Mouse (Mus musculus) limb, embryonic 15.5 days (tissue): ENCODE measurements at regions not wholly inside any gene's neighbourhood (a gene's known extent, or its start where the extent isn't known, plus 50 kb on each side); places are given as distances from the start of the nearest gene placed in this dataset.

Experiments
- ATAC-seq: fragments of 200-750 bp; cut with Nextera tagmentation; 2 replicates; pipeline ENCODE4 v1.8.0; 2017; ENCODE audit warnings: low read depth, moderate TSS enrichment; ENCODE audit not compliant: insufficient number of reproducible peaks, low FRiP score, low TSS enrichment
- H3K27ac ChIP-seq: fragments of 300-500 bp; sonication (generic); 2 replicates; pipeline ENCODE4 v1.5.1; 2015; ENCODE audit warnings: moderate library complexity, mild to moderate bottlenecking, inconsistent platforms
- H3K27me3 ChIP-seq: fragments of 300-500 bp; sonication (generic); 2 replicates; pipeline ENCODE4 v1.6.1; 2015; ENCODE audit warnings: inconsistent platforms
- H3K36me3 ChIP-seq: fragments of 300-500 bp; sonication (generic); 2 replicates; pipeline ENCODE4 v1.6.1; 2015; ENCODE audit warnings: inconsistent platforms
- H3K4me1 ChIP-seq: fragments of 300-500 bp; sonication (generic); 2 replicates; pipeline ENCODE4 v1.6.1; 2015; ENCODE audit warnings: inconsistent platforms
- H3K4me2 ChIP-seq: fragments of 300-500 bp; sonication (generic); 2 replicates; pipeline ENCODE4 v1.6.1; 2015; ENCODE audit warnings: mild to moderate bottlenecking, inconsistent platforms
- H3K4me3 ChIP-seq: fragments of 300-500 bp; sonication (generic); 2 replicates; pipeline ENCODE4 v1.5.1; 2015; ENCODE audit warnings: mild to moderate bottlenecking, inconsistent platforms
- H3K9ac ChIP-seq: fragments of 300-500 bp; sonication (generic); 2 replicates; pipeline ENCODE4 v1.6.1; 2015; ENCODE audit warnings: inconsistent platforms
- H3K9me3 ChIP-seq: fragments of 300-500 bp; sonication (generic); 2 replicates; pipeline ENCODE4 v1.6.1; 2016; ENCODE audit warnings: inconsistent platforms
- WGBS: fragments of 180-500 bp; shearing (Covaris S2); methylation state at CpG from one replicate; pipeline ENCODE4 v1.1.7; 2015; 5-methylcytosine and 5-hydroxymethylcytosine counted together

DNA sequence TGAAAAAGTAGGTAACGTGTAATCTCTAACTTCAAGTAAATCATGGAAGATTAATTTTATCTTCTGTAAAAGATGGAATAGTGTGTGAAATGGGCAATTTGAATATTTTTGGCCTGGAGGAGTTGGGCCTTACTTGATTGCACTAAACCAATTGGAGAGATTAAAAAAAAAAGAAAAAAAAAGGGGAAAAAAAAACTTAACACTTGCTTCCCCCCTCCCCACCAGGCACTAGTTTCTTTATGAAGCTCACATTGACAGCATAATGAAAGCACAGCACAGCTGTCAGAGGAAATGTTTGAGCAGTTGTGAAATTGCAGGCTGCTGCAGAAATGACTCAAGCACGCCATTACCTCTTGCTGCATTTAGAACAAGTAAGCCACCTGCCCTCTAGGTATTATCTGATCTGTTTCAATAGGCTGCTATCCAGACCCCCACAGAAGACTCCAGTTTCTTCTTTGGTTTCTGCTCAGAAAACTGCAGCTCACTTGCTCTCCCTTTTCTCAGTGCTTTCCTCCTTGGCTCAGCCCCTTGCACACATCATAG lies 297.9 kb downstream of the D3Ertd751e start:
- Histone ChIP-seq H3K4me3 (no peak overlapping the region), H3K27me3 (no peaks in the 10 kb centered on the region), H3K4me2 (no peak overlapping the region), H3K9me3 (no peaks in the 10 kb centered on the region), H3K4me1 (no peaks in the 10 kb centered on the region), H3K36me3 (no peaks in the 10 kb centered on the region), H3K9ac (no peak overlapping the region), H3K27ac (no peak overlapping the region)
- WGBS = 67% methylated on average over 2 of the region's 2 CpGs
- ATAC-seq = no peak

DNA sequence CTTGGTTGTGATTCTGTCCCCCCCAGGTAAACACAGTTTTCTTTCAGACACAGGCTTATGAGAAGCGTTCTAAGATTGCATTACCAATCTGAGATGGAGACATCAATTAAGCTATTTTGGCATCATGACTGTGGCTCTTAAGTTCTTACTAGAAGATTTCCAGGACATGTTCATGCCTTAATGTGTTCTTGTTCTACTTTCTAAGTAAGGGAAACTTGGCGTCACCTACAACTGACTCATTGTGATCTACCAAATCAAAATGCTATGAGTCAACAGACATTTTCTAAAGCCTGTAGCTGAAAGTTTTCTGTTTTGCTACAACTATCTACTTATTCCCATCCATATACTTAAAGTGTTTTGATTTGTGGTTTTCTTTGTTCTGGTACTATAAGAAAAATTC lies 298.5 kb downstream of the D3Ertd751e start:
- Histone ChIP-seq H3K4me3 (no peak overlapping the region), H3K27me3 (no peaks in the 10 kb centered on the region), H3K27ac (no peak overlapping the region), H3K9me3 (no peaks in the 10 kb centered on the region), H3K36me3 (no peaks in the 10 kb centered on the region), H3K9ac (no peak overlapping the region), H3K4me1 (no peaks in the 10 kb centered on the region), H3K4me2 (no peak overlapping the region)
- ATAC-seq = no peak
- 90% methylated on average over 2 of the region's 2 CpGs for WGBS

DNA sequence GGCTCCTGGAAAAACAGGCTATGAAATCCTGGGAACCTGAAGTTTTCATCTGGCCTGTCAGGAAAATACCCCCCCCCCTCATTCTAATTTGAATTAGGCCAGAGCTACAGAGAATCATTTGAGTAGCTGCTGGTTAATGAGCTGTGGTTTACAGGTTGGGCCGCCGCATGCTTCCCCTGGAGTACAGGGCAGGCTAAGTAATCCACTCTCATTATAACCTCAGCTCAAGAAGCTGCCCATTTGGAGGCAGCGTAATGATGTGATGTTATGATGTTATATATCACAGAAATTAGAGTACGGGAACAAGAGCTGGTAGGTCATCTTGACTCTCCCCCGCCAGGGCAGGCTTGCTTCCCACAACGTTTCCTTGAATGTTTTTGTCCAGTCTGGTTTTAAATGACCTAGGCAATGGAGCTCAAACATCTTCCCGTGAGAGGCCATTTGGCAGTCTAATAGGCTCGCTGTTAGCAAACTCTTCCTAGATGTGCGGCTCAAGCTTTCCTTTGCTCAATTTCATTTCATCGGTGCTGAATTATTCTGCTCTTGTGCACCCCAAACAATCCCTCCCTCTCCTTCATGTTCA lies 315.0 kb downstream of the D3Ertd751e start:
- no peak overlapping the region for H3K9ac ChIP-seq
- no peak overlapping the region for H3K27ac ChIP-seq
- no peaks in the 10 kb centered on the region for H3K27me3 ChIP-seq
- no peak for ATAC-seq
- no peak overlapping the region for H3K4me3 ChIP-seq
- H3K9me3 ChIP-seq = no peaks in the 10 kb centered on the region
- no peaks in the 10 kb centered on the region for H3K36me3 ChIP-seq
- WGBS = 44% methylated on average over 10 of the region's 10 CpGs
- no peaks in the 10 kb centered on the region for H3K4me1 ChIP-seq
- H3K4me2 ChIP-seq = no peak overlapping the region

DNA sequence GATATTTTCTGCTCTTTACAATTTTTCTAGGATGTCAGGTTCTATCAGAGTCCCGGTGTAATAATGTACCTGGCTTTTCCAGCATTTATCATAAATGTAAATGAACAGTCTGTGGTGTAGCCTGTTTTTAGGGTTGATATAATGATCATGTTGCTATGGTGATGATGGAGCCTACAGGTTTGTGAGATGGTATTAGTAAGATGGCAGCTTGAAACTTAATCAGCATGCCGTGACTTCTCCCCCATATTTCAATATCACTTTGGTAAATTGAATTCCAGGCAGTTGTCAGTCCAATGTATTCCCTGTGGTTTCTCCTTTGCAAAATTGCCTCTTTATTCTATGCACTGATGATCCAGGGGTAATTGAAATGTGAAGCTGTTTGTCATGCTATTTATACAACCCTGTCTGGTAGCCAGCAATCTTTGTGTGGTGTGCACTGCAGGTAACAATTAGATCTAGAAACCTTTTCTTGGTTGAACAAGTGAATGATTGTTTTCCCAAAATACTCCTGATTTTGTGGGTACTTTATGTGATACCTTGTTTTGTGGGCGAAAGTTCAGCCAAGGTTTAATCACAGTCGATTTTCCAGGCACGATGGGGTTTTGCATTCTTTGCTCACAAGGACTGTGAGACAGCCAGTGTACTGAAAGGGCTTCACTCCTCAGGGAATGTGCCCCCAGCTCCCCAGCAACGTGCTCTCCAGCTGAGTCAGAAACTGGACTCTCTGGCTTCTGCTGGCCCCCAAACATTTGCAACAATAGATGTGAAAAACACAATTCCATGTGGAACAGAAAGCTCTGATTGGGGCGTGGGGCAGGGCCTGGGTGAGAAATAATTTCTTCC lies 322.9 kb downstream of the D3Ertd751e start:
- no peak for ATAC-seq

GRCm38 (mm10) chr3:42065962-42066361 lies 323.6 kb downstream of the D3Ertd751e start:
- no peak overlapping the region for H3K4me2 ChIP-seq
- no peak for ATAC-seq
- no peaks in the 10 kb centered on the region for H3K9me3 ChIP-seq
- no peak overlapping the region for H3K27ac ChIP-seq
- WGBS = 43% methylated on average over 3 of the region's 3 CpGs
- H3K4me3 ChIP-seq = no peak overlapping the region
- no peak overlapping the region for H3K9ac ChIP-seq
- no peaks in the 10 kb centered on the region; the same call in 1 of the 2 replicates for H3K4me1 ChIP-seq
- no peaks in the 10 kb centered on the region for H3K27me3 ChIP-seq
- H3K36me3 ChIP-seq = no peaks in the 10 kb centered on the region

More for the DNA sequence above, 322.9 kb downstream of the D3Ertd751e start:
- Histone ChIP-seq H3K9ac (no peak overlapping the region), H3K27me3 (no peaks in the 10 kb centered on the region), H3K4me2 (no peak overlapping the region), H3K9me3 (no peaks in the 10 kb centered on the region), H3K4me3 (no peak overlapping the region), H3K27ac (no peak overlapping the region), H3K36me3 (no peaks in the 10 kb centered on the region), H3K4me1 (no peaks in the 10 kb centered on the region; the same call in 1 of the 2 replicates)
- 42% methylated on average over 7 of the region's 7 CpGs for WGBS

DNA sequence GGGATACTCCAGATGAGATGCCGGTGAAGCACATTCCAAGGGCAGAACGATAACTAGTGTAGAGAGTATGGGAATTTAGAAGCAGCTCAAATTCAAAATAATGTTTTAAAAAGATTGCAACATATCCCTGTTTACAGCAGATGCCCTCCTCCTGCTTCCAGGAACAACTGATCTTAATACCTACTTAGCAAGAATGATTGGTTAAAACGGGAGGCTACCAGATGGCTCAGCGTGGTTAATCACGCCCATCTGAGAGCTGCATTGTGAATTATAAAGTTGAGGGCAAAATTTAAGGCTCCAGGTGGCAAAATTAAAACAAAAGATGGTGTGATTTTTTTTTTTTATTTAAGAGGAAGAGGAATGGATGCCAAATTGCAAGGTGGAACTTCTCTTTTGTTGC lies 324.6 kb downstream of the D3Ertd751e start:
- ATAC-seq = no peak
- 74% methylated on average over 5 of the region's 5 CpGs for WGBS

DNA sequence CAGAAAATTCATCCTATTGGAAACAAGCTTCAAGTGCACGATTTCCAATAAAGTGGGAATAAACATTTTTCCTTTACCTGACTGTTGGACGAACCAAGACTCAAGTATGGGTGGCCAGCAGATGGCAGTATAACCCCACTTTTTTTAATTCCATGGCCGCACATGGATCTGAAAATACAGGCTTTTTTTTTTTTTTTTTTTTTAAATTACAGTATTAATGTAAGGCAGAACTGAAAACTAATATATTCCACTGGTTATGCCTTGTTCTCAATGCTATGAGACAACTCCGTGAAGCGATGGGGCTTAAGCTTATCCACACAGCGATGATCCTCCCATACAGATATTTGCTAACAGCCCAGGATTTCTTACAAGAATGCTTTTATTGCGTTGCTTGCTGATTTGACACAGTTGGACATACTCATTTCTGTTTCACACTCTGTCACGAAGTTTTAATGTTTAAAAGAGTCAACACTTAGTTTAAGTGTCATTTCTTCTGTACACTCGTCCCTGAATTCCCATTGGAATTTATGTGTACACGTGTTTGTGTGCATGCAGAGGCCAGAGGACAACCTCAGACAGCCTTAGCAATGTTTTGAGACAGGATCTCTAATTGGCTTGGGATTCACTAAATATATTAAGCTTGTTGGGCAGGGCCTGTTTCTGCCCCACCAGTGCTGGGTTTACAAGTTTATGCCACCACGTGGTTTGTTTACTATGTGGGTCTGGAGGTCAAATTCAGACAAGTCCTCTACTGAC lies 332.3 kb downstream of the D3Ertd751e start:
- no peak overlapping the region for H3K4me3 ChIP-seq
- peaks cover 6% of the 10 kb centered on the region; the same call in 1 of the 2 replicates for H3K4me1 ChIP-seq
- H3K9ac ChIP-seq = no peak overlapping the region
- ATAC-seq = no peak
- no peak overlapping the region for H3K27ac ChIP-seq
- H3K27me3 ChIP-seq = no peaks in the 10 kb centered on the region
- no peaks in the 10 kb centered on the region for H3K36me3 ChIP-seq
- WGBS = 25% methylated on average over 11 of the region's 11 CpGs
- H3K4me2 ChIP-seq = 0 out of 2 replicates have a peak overlapping the region, but pooled peaks have one; percentile 1
- H3K9me3 ChIP-seq = no peaks in the 10 kb centered on the region

More for the DNA sequence above, 324.6 kb downstream of the D3Ertd751e start:
- Histone ChIP-seq H3K4me3 (no peak overlapping the region), H3K4me2 (no peak overlapping the region), H3K4me1 (no peaks in the 10 kb centered on the region; the same call in 1 of the 2 replicates), H3K36me3 (no peaks in the 10 kb centered on the region), H3K27ac (no peak overlapping the region), H3K9me3 (no peaks in the 10 kb centered on the region), H3K27me3 (no peaks in the 10 kb centered on the region), H3K9ac (no peak overlapping the region)

- H3K9ac ChIP-seq = no peak overlapping the region
- no peak overlapping the region for H3K4me2 ChIP-seq
- H3K27ac ChIP-seq = no peak overlapping the region
- H3K9me3 ChIP-seq = no peaks in the 10 kb centered on the region
- H3K4me1 ChIP-seq = no peaks in the 10 kb centered on the region
- no peak for ATAC-seq
- no peak overlapping the region for H3K4me3 ChIP-seq
- 43% methylated on average over 13 of the region's 13 CpGs for WGBS
- H3K36me3 ChIP-seq = no peaks in the 10 kb centered on the region
- H3K27me3 ChIP-seq = no peaks in the 10 kb centered on the region
These were observed 368.8 kb downstream of the D3Ertd751e start for GRCm38 (mm10) chr3:42110976-42111847.

DNA sequence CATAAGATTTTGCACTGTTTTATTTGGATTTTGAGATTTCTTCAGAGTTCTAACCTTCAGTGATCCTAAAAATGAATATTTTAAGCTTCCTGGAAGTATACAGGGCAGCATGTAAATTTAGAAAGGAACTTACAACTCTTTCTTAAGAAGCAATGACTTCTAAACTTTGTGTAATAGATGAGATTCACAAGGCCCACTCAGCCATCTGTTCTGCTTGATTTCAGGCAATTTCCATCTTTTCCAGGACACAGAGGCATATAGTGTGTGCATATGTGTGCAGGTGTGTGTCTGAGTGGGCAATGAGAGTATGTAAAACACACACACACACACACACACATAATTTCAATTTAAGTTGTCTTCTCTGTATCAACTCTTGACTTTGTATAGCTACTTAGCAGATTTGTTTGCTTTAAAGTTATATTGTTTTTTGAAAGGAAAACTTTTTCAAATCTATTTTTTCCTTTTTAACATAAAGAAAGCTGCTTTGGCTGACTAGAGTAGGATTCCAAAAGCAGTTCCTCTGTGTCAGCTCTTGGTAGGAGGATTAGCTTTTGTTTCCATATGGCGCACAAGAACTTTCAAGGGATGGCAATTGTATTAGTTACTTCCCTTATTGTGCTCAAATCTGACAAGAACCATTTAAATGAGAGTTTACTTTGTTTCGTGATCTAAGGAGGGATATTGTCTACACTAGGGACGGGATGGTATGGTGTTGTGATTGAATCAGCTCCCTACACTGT lies 387.6 kb downstream of the D3Ertd751e start:
- H3K4me2 ChIP-seq = no peak overlapping the region
- WGBS = 92% methylated on average over 3 of the region's 3 CpGs

DNA sequence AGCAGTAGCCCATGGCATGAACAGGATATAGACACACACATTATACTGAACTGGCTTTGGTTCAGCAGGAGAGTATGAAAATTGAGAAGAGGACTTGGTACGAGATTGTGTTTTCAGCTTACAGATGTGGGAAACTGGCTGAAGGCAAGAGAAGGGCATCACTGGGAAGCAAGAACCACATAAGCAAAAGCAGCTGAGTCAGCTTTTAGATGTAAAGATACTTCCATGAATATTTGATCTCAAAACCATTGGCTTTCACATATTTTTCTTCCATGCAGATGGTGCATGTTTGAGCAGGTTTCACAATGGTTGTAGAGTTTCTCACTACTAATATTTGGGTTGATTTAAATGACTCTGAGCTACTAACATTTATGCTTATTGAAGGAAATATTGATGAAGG lies 389.9 kb downstream of the D3Ertd751e start:
- Histone ChIP-seq H3K4me2 (no peak overlapping the region), H3K4me3 (no peak overlapping the region), H3K9me3 (no peaks in the 10 kb centered on the region), H3K27ac (no peak overlapping the region), H3K9ac (no peak overlapping the region), H3K36me3 (no peaks in the 10 kb centered on the region), H3K4me1 (no peaks in the 10 kb centered on the region), H3K27me3 (no peaks in the 10 kb centered on the region)
- WGBS = 68% methylated on average over 1 of the region's 1 CpGs
- ATAC-seq = no peak

More for the DNA sequence above, 387.6 kb downstream of the D3Ertd751e start:
- Histone ChIP-seq H3K36me3 (no peaks in the 10 kb centered on the region), H3K4me1 (no peaks in the 10 kb centered on the region), H3K4me3 (no peak overlapping the region), H3K27me3 (no peaks in the 10 kb centered on the region), H3K9me3 (no peaks in the 10 kb centered on the region), H3K9ac (no peak overlapping the region), H3K27ac (no peak overlapping the region)
- no peak for ATAC-seq
